Mouse (Mus musculus) CH12.LX (cell line): ENCODE results near the gene Dido1. TPM values are rescaled to one million over a fixed set of nuclear protein-coding genes. Genes with fewer than 3 reads are reported as not detected.
"Not testable (repeated sequence)": the region's sequence is repeated elsewhere in the genome, so short reads cannot be mapped to it uniquely, and the experiment has no call there.

Experiments
- DNase-seq: peaks from one replicate; pipeline ENCODE4 v3.0.0-alpha.2; 2013; ENCODE audit errors: extremely low read depth
- H3K27ac ChIP-seq: 2 replicates; pipeline ENCODE4 v1.5.1; 2012; ENCODE audit warnings: low read depth, mild to moderate bottlenecking, control low read depth, moderate library complexity; ENCODE audit not compliant: insufficient read depth
- H3K27me3 ChIP-seq: replicated peaks from 2 replicates; pipeline ENCODE3; 2012; ENCODE audit warnings: inconsistent platforms
- H3K36me3 ChIP-seq, 2 experiments: replicated peaks in 1 of 2; 2 replicates each; pipeline versions ENCODE3 to v1.6.1; 2012; ENCODE audit warnings: inconsistent platforms in 1 of 2, low read length in 1 of 2, mild to moderate bottlenecking in 1 of 2, mixed read lengths in 1 of 2, moderate library complexity in 1 of 2; ENCODE audit not compliant: control insufficient read depth in 1 of 2, insufficient read depth in 1 of 2
- H3K4me1 ChIP-seq, 2 experiments: 2 replicates each; pipeline ENCODE4 v1.6.1; 2012; ENCODE audit warnings: inconsistent platforms in 1 of 2, moderate library complexity in 1 of 2; ENCODE audit not compliant: insufficient read depth in 2 of 2, control insufficient read depth in 1 of 2
- H3K4me2 ChIP-seq: 2 replicates; pipeline ENCODE4 v1.6.1; 2012; ENCODE audit warnings: low read depth, mild to moderate bottlenecking, control low read depth; ENCODE audit not compliant: poor library complexity, insufficient read depth, severe bottlenecking
- H3K4me3 ChIP-seq, 3 experiments: fragments of 150-350 bp in 1 of 3; sonication (generic) in 1 of 3; replicated peaks in 1 of 3; 2 replicates each; pipeline versions ENCODE3 to v1.5.1; 2011 to 2012; ENCODE audit warnings: low read depth in 2 of 3, low read length in 2 of 3, mild to moderate bottlenecking in 2 of 3, moderate library complexity in 2 of 3, control low read depth in 1 of 3, improper control_type of control experiment in 1 of 3, inconsistent platforms in 1 of 3, mixed read lengths in 1 of 3; ENCODE audit not compliant: poor library complexity in 1 of 3
- H3K79me2 ChIP-seq: replicated peaks from 2 replicates; pipeline ENCODE4 v1.6.1; 2012; ENCODE audit warnings: mild to moderate bottlenecking, moderate library complexity; ENCODE audit not compliant: control insufficient read depth, poor library complexity, insufficient read depth, severe bottlenecking; ENCODE audit errors: extremely low read depth
- H3K9ac ChIP-seq: 2 replicates; pipeline ENCODE4 v1.6.1; 2012; ENCODE audit warnings: low read depth, mild to moderate bottlenecking, control low read depth, moderate library complexity; ENCODE audit not compliant: insufficient read depth
- H3K9me3 ChIP-seq: replicated peaks from 2 replicates; pipeline ENCODE3; 2012; ENCODE audit warnings: low read length, inconsistent platforms, mixed read lengths
- BHLHE40 ChIP-seq: IDR thresholded peaks from 2 replicates; pipeline ENCODE4 v1.6.1; 2011; ENCODE audit warnings: mild to moderate bottlenecking, low read depth, low read length, improper control_type of control experiment
- CTCF ChIP-seq, 2 experiments: IDR thresholded peaks in 1 of 2; conservative IDR thresholded peaks in 1 of 2; 2 replicates each; pipeline ENCODE4 v1.5.1; 2011 to 2012; ENCODE audit warnings: low read depth in 2 of 2, low read length in 2 of 2, improper control_type of control experiment in 1 of 2, inconsistent platforms in 1 of 2, mild to moderate bottlenecking in 1 of 2, moderate library complexity in 1 of 2
- E2F4 ChIP-seq: IDR thresholded peaks from 2 replicates; pipeline ENCODE4 v1.6.1; 2011; ENCODE audit warnings: low read depth, low read length, improper control_type of control experiment; ENCODE audit not compliant: insufficient replicate concordance
- EP300 ChIP-seq: IDR thresholded peaks from 2 replicates; pipeline ENCODE4 v1.6.1; 2011; ENCODE audit warnings: low read length, improper control_type of control experiment
- GABPA ChIP-seq: IDR thresholded peaks from 2 replicates; pipeline ENCODE4 v1.6.1; 2012; ENCODE audit warnings: low read depth, low read length, improper control_type of control experiment, inconsistent platforms; ENCODE audit not compliant: insufficient replicate concordance
- HCFC1 ChIP-seq: IDR thresholded peaks from 2 replicates; pipeline ENCODE4 v1.6.1; 2012; ENCODE audit warnings: low read depth, mild to moderate bottlenecking, inconsistent platforms, low read length, improper control_type of control experiment
- IRF4 ChIP-seq: IDR thresholded peaks from 2 replicates; pipeline ENCODE4 v1.6.1; 2014; ENCODE audit warnings: low read depth, mild to moderate bottlenecking, inconsistent platforms, low read length, improper control_type of control experiment
- JUN ChIP-seq: IDR thresholded peaks from 2 replicates; pipeline ENCODE4 v1.6.1; 2011; ENCODE audit warnings: low read depth, mild to moderate bottlenecking, low read length, improper control_type of control experiment, moderate library complexity; ENCODE audit not compliant: insufficient read depth
- MAFK ChIP-seq: IDR thresholded peaks from 2 replicates; pipeline ENCODE4 v1.6.1; 2011; ENCODE audit warnings: low read length, improper control_type of control experiment; ENCODE audit not compliant: insufficient replicate concordance
- MAX ChIP-seq: IDR thresholded peaks from 2 replicates; pipeline ENCODE4 v1.6.1; 2011; ENCODE audit warnings: low read length, improper control_type of control experiment
- MAZ ChIP-seq: IDR thresholded peaks from 2 replicates; pipeline ENCODE4 v1.6.1; 2012; ENCODE audit warnings: low read depth, mild to moderate bottlenecking, inconsistent platforms, low read length, improper control_type of control experiment, moderate library complexity
- MXI1 ChIP-seq: IDR thresholded peaks from 2 replicates; pipeline ENCODE4 v1.6.1; 2011; ENCODE audit warnings: mild to moderate bottlenecking, low read depth, low read length, improper control_type of control experiment
- MYC ChIP-seq: IDR thresholded peaks from 2 replicates; pipeline ENCODE4 v1.6.1; 2011; ENCODE audit warnings: low read depth, mild to moderate bottlenecking, improper control_type of control experiment, low read length
- NRF1 ChIP-seq: IDR thresholded peaks from 2 replicates; pipeline ENCODE4 v1.6.1; 2014; ENCODE audit warnings: low read depth, mild to moderate bottlenecking, inconsistent platforms, low read length, improper control_type of control experiment, moderate library complexity
- POLR2AphosphoS2 ChIP-seq: IDR thresholded peaks from 2 replicates; pipeline ENCODE4 v1.6.1; 2011; ENCODE audit warnings: low read depth, low read length, improper control_type of control experiment
- RAD21 ChIP-seq: IDR thresholded peaks from 2 replicates; pipeline ENCODE4 v1.6.1; 2011; ENCODE audit warnings: low read depth, mild to moderate bottlenecking, low read length, improper control_type of control experiment, moderate library complexity
- RCOR1 ChIP-seq: conservative IDR thresholded peaks from 2 replicates; pipeline ENCODE4 v1.6.1; 2012; ENCODE audit warnings: low read depth, mild to moderate bottlenecking, inconsistent platforms, low read length, improper control_type of control experiment
- SIN3A ChIP-seq: IDR thresholded peaks from 2 replicates; pipeline ENCODE4 v1.6.1; 2012; ENCODE audit warnings: low read length, improper control_type of control experiment, inconsistent platforms
- TCF12 ChIP-seq: IDR thresholded peaks from 2 replicates; pipeline ENCODE4 v1.6.1; 2014; ENCODE audit warnings: low read depth, mild to moderate bottlenecking, inconsistent platforms, low read length, improper control_type of control experiment
- ZC3H11A ChIP-seq: IDR thresholded peaks from 2 replicates; pipeline ENCODE4 v1.6.1; 2012; ENCODE audit warnings: low read depth, mild to moderate bottlenecking, inconsistent platforms, low read length, improper control_type of control experiment
- ZKSCAN1 ChIP-seq: IDR thresholded peaks from 2 replicates; pipeline ENCODE4 v1.6.1; 2012; ENCODE audit warnings: low read depth, inconsistent platforms, low read length, improper control_type of control experiment, borderline replicate concordance
- ZNF384 ChIP-seq: IDR thresholded peaks from 2 replicates; pipeline ENCODE4 v1.6.1; 2012; ENCODE audit warnings: low read depth, low read length, improper control_type of control experiment, inconsistent platforms
- dilution Hi-C: fragments of 300-500 bp; cut with MboI; formaldehyde crosslinking; loops from 2 replicates; pipeline ENCODE4 v1.14.3; 2020; ENCODE audit warnings: low sequenced_read_pairs; ENCODE audit not compliant: extremely low pct_unique_long_range_greater_than_20kb, extremely low pct_ligation_motif_present
- in situ Hi-C: fragments of 300-500 bp; cut with MboI; formaldehyde crosslinking; loops from 3 replicates; pipeline ENCODE4 v1.14.3; 2019; ENCODE audit warnings: low sequenced_read_pairs, low pct_ligation_motif_present, low pct_unique_long_range_greater_than_20kb, mixed read lengths
- polyA plus RNA-seq: library from polyadenylated mRNA; unstranded; fragments of >175 nt; gene quantifications from 2 replicates; pipeline ENCODE4 v1.2.1, GENCODE M21; 2012; ENCODE audit warnings: low read depth; ENCODE audit not compliant: insufficient read length
- total RNA-seq, 2 experiments: library from RNA; depleted of rRNA; stranded (reverse); fragments of 300-350 nt in 1 of 2; fragments of >200 nt in 1 of 2; gene quantifications; 2 replicates each; pipeline ENCODE4 v1.2.3; 2012 to 2014

Dido1 gene
- total and polyA plus RNA-seq, 3 experiments = 16.4 to 25.0 (median 24.9) TPM

GRCm38 (mm10) chr2:180723865-180724264, 14.1 kb upstream of the Dido1 start:
- dilution Hi-C loops (no loop called here), in situ Hi-C loops (loop anchor here (25.0 kb wide), 1 partner anchor 638 kb away; the partner anchor contains the start of genes Arfrp1 and Zgpat)
- Histone ChIP-seq H3K27me3 (no peaks in the 10 kb centered on the region), H3K79me2 (peaks cover 7% of the 10 kb centered on the region), H3K9ac (no peak overlapping the region), H3K27ac (0 out of 2 replicates have a peak overlapping the region, but pooled peaks have one; percentile 51), H3K4me2 (no peak overlapping the region), H3K4me3 (no peak overlapping the region), H3K36me3 (peaks cover 29 to 61% of the 10 kb centered on the region in 2 experiments)
- no peak for DNase-seq
- TF ChIP-seq EP300 (no peak), ZC3H11A (no peak), RCOR1 (no peak), HCFC1 (no peak), ZKSCAN1 (no peak), TCF12 (no peak), CTCF (conservative IDR thresholded peaks at IDR 0.05 in 1 of 2, IDR thresholded peaks at IDR 0.05 in 1 of 2; ENCODE audit: low read depth in 2 of 2, low read length in 2 of 2) (no peak), RAD21 (no peak)
- TF ChIP-seq, all 38 proteins: peak for 0
- H3K9me3 ChIP-seq = no peaks in the 10 kb centered on the region
- peaks cover 16 to 47% of the 10 kb centered on the region in 2 experiments for H3K4me1 ChIP-seq

DNA sequence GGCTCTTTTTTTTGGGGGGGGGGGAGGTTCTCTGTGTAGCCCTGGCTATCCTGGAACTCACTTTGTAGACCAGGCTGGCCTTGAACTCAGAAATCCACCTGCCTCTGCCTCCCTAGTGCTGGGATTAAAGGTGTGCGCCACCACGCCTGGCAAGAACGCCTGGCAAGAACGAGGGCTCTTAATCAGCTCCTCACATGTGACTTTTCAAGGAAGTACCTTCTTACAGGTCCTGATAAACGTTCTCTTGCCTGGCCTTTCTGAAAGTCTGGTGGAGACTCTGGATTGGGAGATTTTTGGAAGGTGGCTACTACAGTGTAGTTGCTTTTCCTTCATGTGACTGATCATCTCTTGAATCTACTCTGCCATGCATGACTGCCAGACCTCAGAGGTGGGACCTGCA, 12.9 kb upstream of the Dido1 start:
- H3K9me3 ChIP-seq, H3K27ac ChIP-seq, H3K27me3 ChIP-seq, H3K9ac ChIP-seq, DNase-seq, H3K79me2 ChIP-seq, H3K4me3 ChIP-seq, dilution Hi-C loops, H3K4me2 ChIP-seq: not testable (repeated sequence)
- in situ Hi-C loops = loop anchor here (25.0 kb wide), 1 partner anchor 640 kb away; the partner anchor contains the start of genes Arfrp1 and Zgpat
- H3K36me3 ChIP-seq = peaks cover 37 to 61% of the 10 kb centered on the region in 2 experiments
- peaks cover 16 to 36% of the 10 kb centered on the region in 2 experiments for H3K4me1 ChIP-seq

- H3K4me2 ChIP-seq = no peak overlapping the region
- no peak overlapping the region for H3K4me3 ChIP-seq
- DNase-seq = no peak
- H3K4me1 ChIP-seq = peaks cover 0 to 32% of the 10 kb centered on the region in 2 experiments; a peak in 2 of 4 replicates
- peaks cover 49% of the 10 kb centered on the region for H3K79me2 ChIP-seq
- H3K9ac ChIP-seq = 0 out of 2 replicates have a peak overlapping the region, but pooled peaks have one; percentile 97
- in situ Hi-C loops = loop anchor here (25.0 kb wide), 1 partner anchor 650 kb away; the partner anchor contains the start of genes Arfrp1 and Zgpat
- no peak overlapping the region for H3K27ac ChIP-seq
- H3K27me3 ChIP-seq = no peaks in the 10 kb centered on the region
- dilution Hi-C loops = no loop called here
- no peaks in the 10 kb centered on the region for H3K9me3 ChIP-seq
- TF ChIP-seq E2F4 (no peak), CTCF (conservative IDR thresholded peaks at IDR 0.05 in 1 of 2, IDR thresholded peaks at IDR 0.05 in 1 of 2; ENCODE audit: low read depth in 2 of 2, low read length in 2 of 2) (no peak), NRF1 (no peak), RAD21 (no peak), MAFK (no peak), MYC (no peak), TCF12 (no peak), MAZ (no peak), ZNF384 (no peak), SIN3A (no peak), MXI1 (no peak), BHLHE40 (no peak), MAX (no peak), POLR2AphosphoS2 (no peak), JUN (no peak), EP300 (no peak), IRF4 (no peak), GABPA (no peak)
- peaks cover 20 to 39% of the 10 kb centered on the region in 2 experiments for H3K36me3 ChIP-seq
These were observed 2.4 kb upstream of the Dido1 start for GRCm38 (mm10) chr2:180712037-180712689.
